Mouse (Mus musculus): ENCODE data around the gene Cpne5. TPM values are rescaled to one million over a fixed set of nuclear protein-coding genes. Genes with fewer than 3 reads are reported as not detected.
A peak's percentile ranks its signal among the peaks of the same experiment; 100 is the strongest.

Cpne5 gene
- total RNA-seq, 2 experiments from 2014 or later = 146 to 155 TPM

DNA sequence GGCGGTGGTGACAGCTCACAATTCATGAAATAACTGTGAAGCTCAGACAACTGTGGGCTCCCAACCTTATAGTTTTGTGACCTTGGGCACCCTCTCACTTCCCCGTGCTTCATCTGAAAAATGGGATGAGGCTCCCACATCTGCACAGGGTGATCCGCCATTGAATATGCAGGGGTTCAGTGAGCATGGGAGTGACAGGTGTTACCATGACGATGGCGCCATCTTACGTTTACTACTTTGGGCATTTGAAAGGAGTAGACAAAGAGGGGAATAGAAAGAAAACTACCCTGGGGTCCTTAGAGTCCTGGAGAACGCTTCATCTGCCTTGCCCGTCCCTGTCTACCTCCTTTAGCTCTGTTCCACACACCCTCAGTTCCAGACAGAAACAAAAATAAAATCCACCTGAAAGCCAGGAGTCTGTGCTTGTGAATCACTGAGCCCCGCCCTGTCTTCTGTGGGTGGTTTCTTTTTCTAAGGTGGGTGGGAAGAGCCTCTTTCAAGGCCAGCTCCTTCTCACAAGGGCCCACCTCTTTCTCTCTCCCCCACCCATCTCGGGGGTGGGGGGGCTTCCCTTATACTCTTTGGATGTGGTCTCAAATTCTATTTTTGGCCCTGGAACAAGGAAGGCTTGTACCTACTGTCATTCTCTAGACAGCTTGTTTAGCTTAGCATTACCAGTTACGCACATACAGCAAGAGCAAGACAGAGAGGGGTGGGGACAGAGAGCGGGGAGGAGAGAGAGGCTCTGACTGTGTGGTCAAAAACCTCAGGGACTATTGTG is 82.4 kb downstream of the Cpne5 start:
- intact Hi-C loops (cut with DNase I) = loop anchor here (5.0 kb wide), 2 partner anchors 58 to 98 kb away; no protein-coding TSS in a partner anchor

DNA sequence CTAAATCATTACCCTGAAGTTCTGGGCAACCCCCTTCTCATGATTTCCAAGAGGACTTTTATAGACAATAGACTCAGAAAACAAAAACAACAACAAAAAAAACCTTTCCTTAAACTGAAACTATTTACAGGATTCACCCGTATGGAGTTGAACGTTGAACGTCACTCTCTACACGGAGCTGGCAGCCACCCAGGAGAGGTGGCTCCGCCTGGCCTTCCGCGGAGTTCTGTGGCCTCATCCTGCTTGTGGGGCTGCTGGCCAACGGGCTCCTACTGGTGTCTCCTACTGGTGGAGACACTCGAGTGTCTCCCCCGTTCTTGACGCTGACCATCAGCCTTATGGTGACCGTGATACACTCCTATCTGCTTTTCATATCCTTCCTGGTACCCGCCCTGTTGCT is 83.7 kb downstream of the Cpne5 start:
- DNase-seq (ENCODE audit: low spot score in 2 of 2) = no peak
- intact Hi-C loops (cut with DNase I) = no loop called here

More for the DNA sequence above, 82.4 kb downstream of the Cpne5 start:
- peak; percentile 64 to 75 for DNase-seq (ENCODE audit: low spot score in 2 of 2)

DNA sequence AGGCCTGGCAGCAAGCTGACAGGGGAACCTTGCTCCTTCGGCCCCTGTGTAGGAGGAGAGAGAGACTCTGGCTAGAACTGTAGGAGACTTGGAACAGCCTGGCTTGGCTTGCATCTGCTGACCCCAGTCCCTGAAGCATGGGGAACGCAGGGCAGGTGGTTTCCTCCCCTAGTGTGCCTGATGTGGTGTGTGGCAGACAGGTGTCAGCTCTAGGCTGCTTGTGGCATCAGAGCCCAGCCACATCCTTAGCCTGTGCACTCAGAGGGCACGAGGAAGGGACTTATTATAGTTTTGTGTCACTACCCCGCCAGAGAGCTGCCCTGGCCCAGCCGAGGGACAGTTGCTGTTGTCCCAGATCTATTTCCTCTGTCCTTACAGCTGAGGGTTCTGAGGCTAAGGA is 85.4 kb downstream of the Cpne5 start:
- DNase-seq (ENCODE audit: low spot score in 2 of 2) = no peak
- intact Hi-C loops (cut with DNase I) = no loop called here

DNA sequence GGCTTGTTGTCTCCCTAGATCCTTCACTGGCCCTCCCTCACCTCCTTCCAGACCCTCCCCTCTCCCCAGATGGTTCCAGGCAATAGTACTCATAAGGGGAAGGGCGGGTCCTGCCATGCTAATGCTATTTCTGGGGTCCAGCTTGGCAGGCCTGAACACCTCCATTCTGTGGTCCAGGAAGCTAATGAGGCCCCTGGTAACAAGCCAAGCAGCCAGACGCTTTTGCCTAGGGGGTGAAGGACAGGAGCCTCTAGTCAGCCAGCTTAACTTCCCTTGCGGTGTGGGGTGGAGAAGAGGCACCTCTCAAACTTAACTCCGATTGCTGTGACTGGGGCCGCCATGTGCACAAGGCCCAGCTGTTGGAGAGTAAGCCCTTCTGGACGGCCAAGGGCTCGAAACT is 88.2 kb downstream of the Cpne5 start:
- intact Hi-C loops (cut with DNase I) = no loop called here
- no peak for DNase-seq (ENCODE audit: low spot score in 2 of 2)

DNA sequence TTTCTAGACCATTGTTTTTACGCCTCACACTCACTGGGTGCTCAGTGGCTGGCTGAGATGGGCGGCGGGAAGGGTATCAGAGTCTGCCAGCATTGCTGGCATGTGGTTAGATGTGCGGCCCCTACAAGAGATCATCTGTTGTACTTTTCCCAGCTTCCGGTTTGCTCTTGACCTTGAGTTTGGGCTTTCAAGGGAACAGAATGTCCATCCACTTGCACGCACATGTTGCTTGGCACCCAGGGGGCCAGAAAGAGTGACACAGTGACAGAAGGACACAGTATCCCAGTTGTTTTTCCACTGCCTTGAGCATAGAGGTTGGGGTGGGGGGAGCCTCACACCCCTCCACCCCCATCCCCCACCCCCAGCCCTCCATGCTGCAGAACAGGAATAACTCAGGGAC is 90.2 kb downstream of the Cpne5 start:
- no peak for DNase-seq (ENCODE audit: low spot score in 2 of 2)
- intact Hi-C loops (cut with DNase I) = no loop called here

DNA sequence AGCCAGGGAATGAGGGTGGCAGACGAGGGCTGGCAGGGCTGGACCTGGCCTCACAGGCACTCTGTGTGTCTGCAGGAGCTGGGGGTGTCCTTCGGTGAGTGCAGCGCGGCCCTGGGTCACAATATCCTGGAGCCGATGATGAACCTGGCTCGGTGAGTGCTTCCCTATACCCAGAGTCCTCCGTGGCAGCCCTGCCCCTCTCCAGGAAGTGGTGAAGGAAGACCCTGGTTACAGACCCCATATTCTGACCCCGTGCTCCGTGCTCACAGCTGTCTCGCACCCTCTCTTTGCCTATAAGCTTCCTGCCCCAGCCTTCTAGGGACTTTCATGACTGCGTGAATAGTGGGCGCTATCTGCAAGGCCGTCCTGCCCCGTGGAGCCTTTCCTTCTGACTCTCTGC is 90.7 kb downstream of the Cpne5 start:
- DNase-seq (ENCODE audit: low spot score in 2 of 2) = no peak
- intact Hi-C loops (cut with DNase I) = no loop called here

DNA sequence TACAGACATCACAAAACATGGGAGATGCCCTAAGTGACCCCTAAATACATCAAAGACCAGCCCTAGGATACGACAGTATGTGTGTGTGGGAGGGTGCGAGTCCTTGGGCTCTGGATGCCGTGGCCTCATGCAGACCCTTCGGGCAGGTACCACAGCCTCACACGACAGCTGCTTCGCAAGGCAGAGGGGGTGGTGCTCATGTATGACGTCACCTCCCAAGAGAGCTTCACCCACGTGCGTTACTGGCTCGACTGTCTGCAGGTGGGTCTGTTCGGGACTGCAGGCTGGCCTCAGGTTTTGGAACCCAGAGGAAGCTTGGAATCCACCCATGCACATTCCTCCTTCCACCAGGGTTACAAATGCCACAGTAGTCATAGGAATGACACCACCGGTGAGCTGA is 92.9 kb downstream of the Cpne5 start:
- no peak for DNase-seq (ENCODE audit: low spot score in 2 of 2)
- intact Hi-C loops (cut with DNase I) = no loop called here

DNA sequence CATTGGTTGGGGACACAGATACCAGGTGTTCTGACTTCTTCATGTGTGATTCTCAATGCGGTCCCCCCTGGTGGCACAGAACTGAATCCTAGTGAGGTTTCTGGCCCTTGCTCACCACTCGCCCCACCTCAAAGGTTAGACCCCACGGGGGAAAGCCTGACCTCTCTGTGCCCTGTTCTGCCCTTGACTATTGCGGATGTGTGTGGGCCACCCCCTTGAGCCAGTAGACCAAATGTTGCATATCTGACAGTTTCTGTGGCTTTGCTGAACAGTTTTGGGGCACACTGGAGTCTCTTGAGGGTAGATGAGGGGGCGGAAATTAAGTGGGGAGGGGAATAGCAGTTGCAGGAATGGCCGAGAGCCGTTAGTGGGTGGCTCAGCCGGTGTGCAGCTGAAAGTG is 94.7 kb downstream of the Cpne5 start:
- intact Hi-C loops (cut with DNase I) = no loop called here
- DNase-seq (ENCODE audit: low spot score in 2 of 2) = no peak

DNA sequence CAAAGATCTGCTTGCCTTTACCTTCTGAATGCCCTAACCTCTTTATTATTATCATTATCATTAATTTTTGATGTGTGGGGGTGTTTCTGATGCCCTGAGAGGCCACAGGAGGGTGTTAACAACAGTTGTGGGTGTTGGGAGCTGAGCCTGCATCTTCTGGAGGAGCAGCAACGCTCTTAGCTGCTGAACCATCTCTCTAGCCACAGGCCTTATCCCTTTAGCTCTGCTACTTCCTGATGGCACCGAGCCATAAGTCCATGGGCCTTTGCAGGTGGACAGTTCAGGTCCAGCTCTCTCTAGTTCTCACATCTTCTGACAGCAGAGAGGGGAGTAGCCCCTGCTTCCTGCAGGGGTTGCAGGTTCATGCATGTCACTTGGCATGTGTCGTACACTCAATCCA is 96.4 kb downstream of the Cpne5 start:
- no peak for DNase-seq (ENCODE audit: low spot score in 2 of 2)

DNA sequence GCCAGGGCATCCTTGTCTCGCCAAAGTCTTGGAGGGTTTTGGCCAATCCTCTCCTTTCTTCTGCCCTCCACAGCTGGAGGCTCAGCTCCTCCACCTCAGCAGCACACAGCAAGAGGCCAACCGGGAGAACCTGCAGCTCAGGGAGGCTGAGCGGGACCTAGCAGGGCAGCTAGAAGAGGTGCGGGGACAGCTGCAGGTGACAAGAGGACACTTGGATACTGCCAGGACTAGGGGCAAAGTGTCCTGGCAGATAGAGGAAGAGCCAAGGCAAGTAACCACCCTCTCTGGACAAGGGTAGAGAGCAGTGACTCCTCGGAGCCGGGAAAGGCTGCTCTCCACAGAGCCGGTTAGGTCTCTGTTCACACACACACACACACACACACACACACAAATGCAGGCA is 100.1 kb downstream of the Cpne5 start:
- intact Hi-C loops (cut with DNase I) = no loop called here
- DNase-seq (ENCODE audit: low spot score in 2 of 2) = no peak

More for the DNA sequence above, 96.4 kb downstream of the Cpne5 start:
- intact Hi-C loops (cut with DNase I) = no loop called here

DNA sequence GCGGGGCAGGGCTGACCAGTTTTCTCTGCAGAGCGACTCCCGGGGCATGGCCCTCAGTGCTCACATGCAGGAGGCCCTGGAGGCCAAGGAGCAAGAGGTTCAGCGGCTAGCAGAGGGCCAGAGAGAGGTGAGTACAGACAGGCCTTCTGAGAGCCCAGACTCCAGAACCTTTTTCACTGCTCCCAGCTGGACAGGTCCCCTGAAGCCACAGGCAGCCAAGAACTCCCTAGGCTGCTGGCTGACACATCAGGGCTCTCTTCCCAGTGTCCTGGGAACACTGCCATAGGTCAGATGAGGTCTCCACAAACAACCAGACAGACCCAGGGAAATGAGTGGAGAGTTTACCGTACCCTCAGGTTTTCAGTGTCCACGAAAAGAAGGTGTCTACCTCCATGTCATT is 101.7 kb downstream of the Cpne5 start:
- intact Hi-C loops (cut with DNase I) = no loop called here

DNA sequence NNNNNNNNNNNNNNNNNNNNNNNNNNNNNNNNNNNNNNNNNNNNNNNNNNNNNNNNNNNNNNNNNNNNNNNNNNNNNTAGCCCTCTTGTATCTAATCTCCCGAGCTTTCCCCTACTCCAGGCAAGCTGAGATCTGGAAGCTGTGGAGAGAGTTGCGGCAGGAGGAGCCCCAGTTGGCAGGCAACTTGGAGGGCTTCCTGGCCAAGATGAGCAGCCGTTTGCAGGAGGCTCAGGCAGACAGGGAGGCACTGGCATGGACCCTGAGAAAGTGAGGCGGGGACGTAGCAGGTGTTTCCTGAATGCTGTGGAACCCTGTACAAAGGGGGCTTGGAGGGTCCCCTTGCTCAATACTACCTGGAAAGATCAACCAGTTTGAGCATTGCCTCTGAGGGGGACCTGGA is 102.9 kb downstream of the Cpne5 start:
- intact Hi-C loops (cut with DNase I) = no loop called here
- no peak for DNase-seq (ENCODE audit: low spot score in 2 of 2)

More for the DNA sequence above, 101.7 kb downstream of the Cpne5 start:
- DNase-seq (ENCODE audit: low spot score in 2 of 2) = peak in 1 of 2 experiments; percentile 27

DNA sequence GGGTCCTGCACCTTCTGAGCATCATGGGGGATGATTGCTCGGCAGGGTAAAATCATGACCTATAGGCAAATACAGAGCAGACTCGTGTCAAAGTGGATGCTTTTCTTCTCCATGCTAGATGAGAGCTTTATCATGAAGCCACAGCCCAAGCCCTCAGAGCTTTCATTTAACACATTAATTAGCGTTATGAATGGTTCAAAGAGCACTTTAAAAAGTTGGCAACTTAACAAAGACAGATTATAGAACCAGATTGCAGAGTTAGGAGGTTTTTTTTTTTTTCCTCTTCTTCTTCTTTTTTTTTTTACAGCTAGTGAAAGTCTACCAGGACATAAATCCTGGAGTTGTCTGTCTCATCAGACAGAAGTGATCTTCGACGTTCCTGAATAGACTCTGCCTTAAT is 108.6 kb downstream of the Cpne5 start:
- no peak for DNase-seq (ENCODE audit: low spot score in 2 of 2)
- intact Hi-C loops (cut with DNase I) = no loop called here

DNA sequence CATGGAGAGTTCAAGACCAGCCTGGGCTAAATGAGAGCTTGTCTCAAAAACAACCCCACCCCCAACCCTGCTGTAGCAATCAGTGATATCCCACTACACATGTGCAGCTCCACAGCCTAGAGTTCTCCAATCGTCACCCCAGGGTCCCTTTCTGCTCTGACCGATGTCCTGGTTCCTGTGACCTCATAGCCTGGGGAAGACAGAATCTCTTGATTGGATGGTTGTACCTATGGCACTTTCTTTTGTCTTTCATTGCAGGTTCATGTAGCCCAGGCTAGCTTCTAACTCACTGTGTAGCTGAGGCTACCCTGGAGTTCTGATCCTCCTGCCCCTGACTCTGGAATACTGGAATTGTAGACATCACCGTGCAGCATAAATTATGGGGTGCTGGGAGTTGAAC is 111.4 kb downstream of the Cpne5 start:
- DNase-seq (ENCODE audit: low spot score in 2 of 2) = no peak
- intact Hi-C loops (cut with DNase I) = no loop called here

DNA sequence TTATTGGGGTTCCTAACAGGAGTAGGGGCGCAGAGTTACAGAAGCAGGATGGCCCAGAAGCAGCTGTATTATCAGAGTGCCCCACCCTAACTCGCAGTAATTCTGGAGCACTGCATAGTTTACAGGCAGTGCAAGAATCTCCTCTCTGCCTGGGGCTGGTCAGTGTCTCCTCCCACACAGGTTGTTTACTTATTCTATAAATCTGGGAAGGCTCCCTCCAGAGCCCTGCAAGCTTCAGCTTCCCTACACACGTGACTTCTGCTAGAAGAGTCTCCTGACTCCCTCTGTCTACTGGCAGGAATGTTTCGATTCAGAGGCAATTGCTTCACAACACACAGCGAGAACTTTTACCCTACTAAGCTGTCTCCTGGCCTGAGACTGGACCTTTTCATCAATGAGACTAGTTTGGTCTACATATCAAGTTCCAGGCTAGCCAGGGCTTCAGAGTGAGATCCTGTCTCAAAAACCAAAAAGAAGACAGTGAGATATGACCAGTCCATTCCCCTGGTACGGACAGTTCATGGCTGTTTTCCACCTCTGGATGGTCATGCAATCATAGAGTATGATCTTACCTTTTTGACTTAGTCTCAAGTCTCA is 114.3 kb downstream of the Cpne5 start:
- no peak for DNase-seq (ENCODE audit: low spot score in 2 of 2)
- intact Hi-C loops (cut with DNase I) = no loop called here

DNA sequence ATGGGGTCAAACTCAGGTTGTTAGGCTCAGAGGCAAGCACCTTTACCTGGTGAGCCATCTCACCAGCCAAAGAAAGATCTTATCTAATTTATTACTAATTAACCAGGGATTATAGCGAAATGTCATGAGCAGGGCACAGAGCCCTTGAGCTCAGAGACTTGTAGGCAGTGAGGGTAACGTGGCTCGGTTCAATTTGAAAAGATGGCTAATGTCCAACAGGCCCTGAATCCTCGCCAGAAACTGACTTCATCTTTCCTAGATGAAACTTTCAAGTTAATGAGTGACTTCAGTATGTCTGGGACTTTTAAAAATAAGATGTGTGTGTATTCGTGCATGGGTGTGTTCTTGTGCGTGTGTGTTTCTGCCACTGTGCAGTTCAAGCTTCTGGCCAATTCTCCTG is 115.2 kb downstream of the Cpne5 start:
- no peak for DNase-seq (ENCODE audit: low spot score in 2 of 2)
- intact Hi-C loops (cut with DNase I) = no loop called here

DNA sequence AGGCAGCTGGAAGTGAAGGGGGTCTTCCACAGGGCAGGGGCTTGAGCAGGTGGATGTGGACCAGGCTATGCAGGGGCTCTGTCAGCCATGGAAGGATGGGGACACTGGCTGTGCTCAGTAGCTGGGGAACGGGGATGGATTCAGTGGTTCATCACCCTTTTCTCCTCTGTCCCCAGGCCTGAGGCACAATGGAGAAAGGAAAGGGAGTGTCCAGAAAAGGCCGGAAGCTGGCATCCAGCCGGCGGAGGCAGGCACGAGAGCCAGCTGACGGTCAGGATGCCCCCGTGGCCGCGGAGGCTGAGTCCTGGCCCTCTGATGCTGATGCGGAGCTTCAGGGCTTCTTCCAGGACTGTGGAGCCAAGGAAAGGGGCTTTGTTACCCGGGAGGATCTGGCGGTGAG is 117.3 kb downstream of the Cpne5 start:
- DNase-seq (ENCODE audit: low spot score in 2 of 2) = no peak
- intact Hi-C loops (cut with DNase I) = no loop called here

DNA sequence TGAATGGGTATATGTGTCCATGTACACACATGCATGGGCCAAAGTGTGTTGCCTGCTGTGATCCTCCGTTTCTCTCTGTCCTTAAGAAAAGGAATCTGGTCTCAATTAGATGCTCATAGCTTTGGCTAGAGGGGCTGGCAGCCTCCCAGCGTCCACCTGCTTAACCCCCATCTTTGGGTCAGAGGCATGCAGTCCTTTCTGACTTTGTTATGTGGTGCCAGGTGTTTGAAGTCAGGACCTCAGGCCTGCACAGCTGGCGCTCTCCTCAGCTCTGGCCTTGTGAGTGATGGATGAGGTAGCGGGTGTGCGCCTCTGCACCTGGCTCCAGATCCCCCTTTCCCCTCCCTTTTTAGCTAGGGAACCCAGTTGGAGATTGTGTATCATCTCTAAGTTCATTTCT is 119.9 kb downstream of the Cpne5 start:
- intact Hi-C loops (cut with DNase I) = no loop called here
- DNase-seq (ENCODE audit: low spot score in 2 of 2) = no peak

DNA sequence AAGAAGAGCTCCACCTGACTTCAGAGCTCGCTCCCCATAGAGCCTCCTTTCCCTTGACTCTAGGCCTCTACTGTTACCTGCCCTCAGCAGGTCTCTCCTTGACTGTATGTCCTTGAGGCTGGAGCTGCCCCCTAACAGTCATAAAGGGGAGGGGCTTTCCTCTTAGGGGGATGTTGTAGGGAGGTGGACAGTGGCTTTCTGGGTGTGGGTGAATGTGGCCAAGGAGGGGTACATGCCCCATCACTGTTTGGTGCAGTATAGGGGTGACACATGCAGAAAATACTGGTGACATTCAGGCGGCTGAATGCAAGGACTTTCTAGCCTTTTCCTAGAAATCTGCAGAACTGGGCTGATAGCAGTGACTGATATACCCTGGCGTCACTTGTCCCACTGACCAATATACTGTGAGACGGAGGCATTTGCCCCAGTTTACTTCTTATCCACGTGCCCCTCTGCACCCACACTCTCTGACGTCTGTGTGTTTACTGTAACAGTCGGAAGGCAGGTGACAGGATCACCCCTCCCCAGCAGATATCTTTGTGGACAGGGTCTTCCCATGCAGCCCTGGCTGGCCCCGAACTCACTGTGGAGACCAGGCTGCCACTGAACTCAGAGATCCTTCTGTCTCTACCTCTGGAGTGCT is 120.8 kb downstream of the Cpne5 start:
- no peak for DNase-seq (ENCODE audit: low spot score in 2 of 2)
- intact Hi-C loops (cut with DNase I) = no loop called here

DNA sequence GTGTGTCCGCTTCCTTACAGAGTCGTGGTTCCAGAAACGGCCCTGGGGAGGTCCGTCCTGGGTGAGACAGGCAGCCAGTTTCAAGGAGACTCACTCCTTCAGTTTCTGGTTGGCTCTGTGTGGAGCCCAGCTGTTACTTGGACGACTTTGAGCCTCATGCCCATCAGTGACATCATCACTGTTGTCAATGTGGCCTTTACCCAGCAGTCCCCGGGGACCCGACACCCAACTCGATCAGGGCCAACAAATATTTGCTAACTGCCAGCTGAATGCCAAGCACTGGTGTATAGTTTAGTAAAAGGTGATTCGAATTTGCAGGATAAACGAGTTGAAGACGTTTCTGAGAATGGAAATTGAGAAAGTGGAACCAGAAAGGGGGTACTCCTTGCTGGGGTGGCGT is 121.9 kb downstream of the Cpne5 start:
- intact Hi-C loops (cut with DNase I) = no loop called here
- DNase-seq (ENCODE audit: low spot score in 2 of 2) = no peak
